Mouse (Mus musculus) forebrain, postnatal 0 days (tissue): Measurements from ENCODE around the gene D11Wsu47e. TPM values are rescaled to one million over a fixed set of nuclear protein-coding genes. Genes with fewer than 3 reads are reported as not detected.
A peak's percentile ranks its signal among the peaks of the same experiment; 100 is the strongest.
"Not testable (repeated sequence)": the region's sequence is repeated elsewhere in the genome, so short reads cannot be mapped to it uniquely, and the experiment has no call there.

ENCODE experiments used
- ATAC-seq: fragments of 200-750 bp; cut with Nextera tagmentation; 2 replicates; pipeline ENCODE4 v1.8.0; 2017; ENCODE audit warnings: mild to moderate bottlenecking, moderate library complexity
- DNase-seq: peaks from one replicate; pipeline ENCODE4 v3.0.0-alpha.2; 2015
- H3K27ac ChIP-seq: fragments of 300-500 bp; sonication (generic); 2 replicates; pipeline ENCODE4 v1.5.1; 2014; ENCODE audit warnings: low read depth, mild to moderate bottlenecking, antibody characterized with exemption, low read length, moderate library complexity, mixed read lengths
- H3K27me3 ChIP-seq: fragments of 300-500 bp; sonication (generic); 2 replicates; pipeline ENCODE4 v1.6.1; 2014; ENCODE audit warnings: mild to moderate bottlenecking, low read length, mixed read lengths; ENCODE audit not compliant: insufficient read depth
- H3K36me3 ChIP-seq: fragments of 300-500 bp; sonication (generic); 2 replicates; pipeline ENCODE4 v1.6.1; 2014; ENCODE audit warnings: mild to moderate bottlenecking, moderate library complexity; ENCODE audit not compliant: insufficient read depth
- H3K4me1 ChIP-seq: fragments of 300-500 bp; sonication (generic); 2 replicates; pipeline ENCODE4 v1.6.1; 2014; ENCODE audit warnings: antibody characterized with exemption; ENCODE audit not compliant: insufficient read depth
- H3K4me2 ChIP-seq: fragments of 300-500 bp; sonication (generic); 2 replicates; pipeline ENCODE4 v1.6.1; 2014; ENCODE audit warnings: low read depth, mild to moderate bottlenecking, moderate library complexity
- H3K4me3 ChIP-seq: fragments of 300-500 bp; sonication (generic); 2 replicates; pipeline ENCODE4 v1.5.1; 2014; ENCODE audit warnings: low read depth, low read length, mixed read lengths
- H3K9ac ChIP-seq: fragments of 300-500 bp; sonication (generic); 2 replicates; pipeline ENCODE4 v1.6.1; 2014; ENCODE audit warnings: mild to moderate bottlenecking
- H3K9me3 ChIP-seq: fragments of 300-500 bp; sonication (generic); 2 replicates; pipeline ENCODE4 v1.6.1; 2016; ENCODE audit warnings: low read length
- CTCF ChIP-seq: sonication (generic); IDR thresholded peaks from 2 replicates; pipeline ENCODE4 v1.5.1; 2016; ENCODE audit warnings: antibody characterized with exemption, control low read depth, low read depth
- WGBS: fragments of 180-500 bp; shearing (Covaris S2); extraction: QIAGEN DNeasy Blood & Tissue Kit; methylation state at CpG from one replicate; pipeline ENCODE4 v1.1.7; 2014; 5-methylcytosine and 5-hydroxymethylcytosine counted together
- polyA plus RNA-seq: library from polyadenylated mRNA; unstranded; fragments of >200 nt; fragmentation: Nextera tagmentation; extraction: Ambion mirVana; gene quantifications from 2 replicates; pipeline ENCODE4 v1.2.1, GENCODE M21; 2015
- total RNA-seq: library from RNA; depleted of rRNA; stranded (reverse); fragments of >200 nt; gene quantifications from 2 replicates; pipeline ENCODE4 v1.2.3, GENCODE M21; 2014

D11Wsu47e gene
- total and polyA plus RNA-seq, 2 experiments from 2014 or later, result 25.7 to 36.7 TPM

- peak; percentile 17; the same call in 1 of the 2 replicates for ATAC-seq
- H3K27ac ChIP-seq, result no peak overlapping the region
- H3K9ac ChIP-seq, result no peak overlapping the region
- 78% methylated on average over 8 of the region's 8 CpGs for WGBS
- no peaks in the 10 kb centered on the region for H3K9me3 ChIP-seq
- no peak for DNase-seq
- H3K36me3 ChIP-seq, result peaks cover 89% of the 10 kb centered on the region
- H3K27me3 ChIP-seq, result no peaks in the 10 kb centered on the region
- no peak overlapping the region for H3K4me2 ChIP-seq
- H3K4me1 ChIP-seq, result no peaks in the 10 kb centered on the region
- no peak overlapping the region for H3K4me3 ChIP-seq
- TF ChIP-seq CTCF, result no peak
Observed at GRCm38 (mm10) chr11:113656511-113656932, 27.7 kb upstream of the D11Wsu47e start.

- Histone ChIP-seq H3K4me1 (no peaks in the 10 kb centered on the region), H3K9ac (no peak overlapping the region), H3K4me3 (no peak overlapping the region), H3K36me3 (peaks cover 89% of the 10 kb centered on the region), H3K27me3 (no peaks in the 10 kb centered on the region), H3K4me2 (no peak overlapping the region), H3K9me3 (no peaks in the 10 kb centered on the region), H3K27ac (no peak overlapping the region)
- ATAC-seq, result no peak
- no peak for DNase-seq
- 74% methylated on average over 4 of the region's 4 CpGs for whole genome bisulfite sequencing
- no peak for TF ChIP-seq CTCF
Observed at GRCm38 (mm10) chr11:113657221-113657620, 27.0 kb upstream of the D11Wsu47e start.

- WGBS, result 90% methylated on average over 8 of the region's 8 CpGs
- no peaks in the 10 kb centered on the region for H3K9me3 ChIP-seq
- no peak for TF ChIP-seq CTCF
- H3K27me3 ChIP-seq, result no peaks in the 10 kb centered on the region
- H3K4me2 ChIP-seq, result no peak overlapping the region
- H3K36me3 ChIP-seq, result peaks cover 86% of the 10 kb centered on the region
- no peak overlapping the region for H3K9ac ChIP-seq
- no peak overlapping the region for H3K4me3 ChIP-seq
- no peak overlapping the region for H3K27ac ChIP-seq
- DNase-seq (no peak), ATAC-seq (no peak)
- no peaks in the 10 kb centered on the region for H3K4me1 ChIP-seq
Observed at GRCm38 (mm10) chr11:113658319-113658718, 25.9 kb upstream of the D11Wsu47e start.

GRCm38 (mm10) chr11:113658763-113659162 lies 25.4 kb upstream of the D11Wsu47e start:
- Histone ChIP-seq H3K4me1 (no peaks in the 10 kb centered on the region), H3K9me3 (no peaks in the 10 kb centered on the region), H3K4me2 (no peak overlapping the region), H3K4me3 (no peak overlapping the region), H3K27me3 (no peaks in the 10 kb centered on the region), H3K27ac (no peak overlapping the region), H3K36me3 (peaks cover 86% of the 10 kb centered on the region), H3K9ac (no peak overlapping the region)
- 92% methylated on average over 4 of the region's 4 CpGs for WGBS
- TF ChIP-seq CTCF, result no peak
- no peak for DNase-seq
- no peak for ATAC-seq

- H3K4me1 ChIP-seq, H3K27ac ChIP-seq, H3K4me3 ChIP-seq, H3K9me3 ChIP-seq, H3K27me3 ChIP-seq, DNase-seq, ATAC-seq, H3K4me2 ChIP-seq, H3K9ac ChIP-seq: not testable (repeated sequence)
- TF ChIP-seq CTCF, result peak; percentile 23; the same call in 1 of the 2 replicates
- 95% methylated on average over 3 of the region's 3 CpGs for WGBS
- peaks cover 75% of the 10 kb centered on the region for H3K36me3 ChIP-seq
Observed at GRCm38 (mm10) chr11:113660213-113660612, 24.0 kb upstream of the D11Wsu47e start.

- H3K4me2 ChIP-seq, result no peak overlapping the region
- ATAC-seq (no peak), DNase-seq (no peak)
- H3K9ac ChIP-seq, result no peak overlapping the region
- peaks cover 67% of the 10 kb centered on the region for H3K36me3 ChIP-seq
- no peak overlapping the region for H3K4me3 ChIP-seq
- TF ChIP-seq CTCF, result no peak
- no peaks in the 10 kb centered on the region for H3K4me1 ChIP-seq
- H3K27ac ChIP-seq, result no peak overlapping the region
- WGBS, result 88% methylated on average over 11 of the region's 11 CpGs
- H3K27me3 ChIP-seq, result no peaks in the 10 kb centered on the region
- no peaks in the 10 kb centered on the region for H3K9me3 ChIP-seq
Observed at GRCm38 (mm10) chr11:113660940-113661339, 23.3 kb upstream of the D11Wsu47e start.

GRCm38 (mm10) chr11:113661835-113662351 lies 22.3 kb upstream of the D11Wsu47e start:
- H3K27ac ChIP-seq, result no peak overlapping the region
- DNase-seq, result no peak

More at GRCm38 (mm10) chr11:113661835-113662351, 22.3 kb upstream of the D11Wsu47e start:
- no peak for TF ChIP-seq CTCF
- WGBS, result 94% methylated on average over 18 of the region's 18 CpGs
- Histone ChIP-seq H3K4me2 (no peak overlapping the region), H3K9ac (no peak overlapping the region), H3K9me3 (no peaks in the 10 kb centered on the region), H3K4me3 (no peak overlapping the region), H3K4me1 (no peaks in the 10 kb centered on the region), H3K27me3 (no peaks in the 10 kb centered on the region), H3K36me3 (peaks cover 58% of the 10 kb centered on the region)
- no peak for ATAC-seq
